Mouse (Mus musculus) lung, embryonic 14.5 days (tissue): Measurements from ENCODE around the gene Syt8. TPM values are rescaled to one million over a fixed set of nuclear protein-coding genes. Genes with fewer than 3 reads are reported as not detected.

Source experiments
- ATAC-seq: fragments of 200-750 bp; cut with Nextera tagmentation; 2 replicates; pipeline ENCODE4 v1.8.0; 2017; ENCODE audit warnings: mild to moderate bottlenecking, moderate TSS enrichment, moderate library complexity; ENCODE audit not compliant: insufficient read depth
- DNase-seq: peaks from one replicate; pipeline ENCODE4 v3.0.0-alpha.2; 2015
- H3K27ac ChIP-seq: fragments of 300-500 bp; sonication (generic); 2 replicates; pipeline ENCODE4 v1.5.1; 2014; ENCODE audit warnings: low read depth, mild to moderate bottlenecking, moderate library complexity
- H3K27me3 ChIP-seq: fragments of 300-500 bp; sonication (generic); 2 replicates; pipeline ENCODE4 v1.6.1; 2014; ENCODE audit warnings: low read length, control low read depth; ENCODE audit not compliant: insufficient read depth
- H3K36me3 ChIP-seq: fragments of 300-500 bp; sonication (generic); 2 replicates; pipeline ENCODE4 v1.6.1; 2014; ENCODE audit warnings: control low read depth; ENCODE audit not compliant: insufficient read depth
- H3K4me1 ChIP-seq: fragments of 300-500 bp; sonication (generic); 2 replicates; pipeline ENCODE4 v1.6.1; 2014; ENCODE audit warnings: antibody characterized with exemption, control low read depth; ENCODE audit not compliant: insufficient read depth
- H3K4me2 ChIP-seq: fragments of 300-500 bp; sonication (generic); 2 replicates; pipeline ENCODE4 v1.6.1; 2014; ENCODE audit warnings: mild to moderate bottlenecking
- H3K4me3 ChIP-seq: fragments of 300-500 bp; sonication (generic); 2 replicates; pipeline ENCODE4 v1.5.1; 2014; ENCODE audit warnings: low read depth, low read length
- H3K9ac ChIP-seq: fragments of 300-500 bp; sonication (generic); 2 replicates; pipeline ENCODE4 v1.6.1; 2014
- H3K9me3 ChIP-seq: fragments of 300-500 bp; sonication (generic); 2 replicates; pipeline ENCODE4 v1.6.1; 2016; ENCODE audit warnings: low read depth, low read length, control low read depth
- CTCF ChIP-seq: IDR thresholded peaks from 2 replicates; pipeline ENCODE4 v1.5.1; 2016; ENCODE audit warnings: antibody characterized with exemption, low read depth
- WGBS: fragments of 180-500 bp; shearing (Covaris S2); extraction: QIAGEN DNeasy Blood & Tissue Kit; methylation state at CpG from one replicate; pipeline ENCODE4 v1.1.7; 2014; 5-methylcytosine and 5-hydroxymethylcytosine counted together
- polyA plus RNA-seq: library from polyadenylated mRNA; unstranded; fragments of >200 nt; fragmentation: Nextera tagmentation; extraction: Ambion mirVana; gene quantifications from 2 replicates; pipeline ENCODE4 v1.2.1, GENCODE M21; 2014

Syt8 gene
- polyA plus RNA-seq, 1 experiment from 2014 or later: not detected

GRCm38 (mm10) chr7:142445324-142445723 is 10.7 kb downstream of the Syt8 start:
- ATAC-seq: no peak
- 0 out of 2 replicates have a peak, but pooled peaks cover 7% of the 10 kb centered on the region for H3K4me1 ChIP-seq
- H3K4me2 ChIP-seq: no peak overlapping the region
- no peaks in the 10 kb centered on the region for H3K27me3 ChIP-seq
- H3K9ac ChIP-seq: no peak overlapping the region
- H3K9me3 ChIP-seq: no peaks in the 10 kb centered on the region
- H3K27ac ChIP-seq: no peak overlapping the region
- no peak for TF ChIP-seq CTCF
- H3K36me3 ChIP-seq: no peaks in the 10 kb centered on the region
- DNase-seq: no peak
- 91% methylated on average over 6 of the region's 6 CpGs for WGBS
- H3K4me3 ChIP-seq: no peak overlapping the region

DNA sequence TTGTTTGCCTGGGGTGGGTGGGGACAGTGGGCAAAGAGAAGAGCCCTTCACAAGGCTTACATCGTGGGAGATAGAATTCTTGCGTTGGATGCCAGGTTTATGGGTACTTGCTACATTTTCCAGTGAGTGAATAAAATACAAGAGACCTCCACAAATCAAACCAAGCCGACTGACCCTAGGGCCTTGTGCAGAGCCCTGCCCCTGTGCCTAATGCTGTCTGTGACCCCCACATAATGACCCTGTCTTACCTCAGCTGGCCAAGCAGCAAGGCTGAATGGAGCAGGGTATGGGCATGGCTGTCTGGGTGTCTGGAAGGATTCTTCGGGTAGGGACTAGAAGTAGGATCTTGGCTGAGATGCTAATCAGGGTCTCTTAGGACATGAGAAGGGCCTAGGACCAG is 11.6 kb downstream of the Syt8 start:
- DNase-seq (no peak), ATAC-seq (no peak)
- no peak overlapping the region for H3K9ac ChIP-seq
- H3K27me3 ChIP-seq: no peaks in the 10 kb centered on the region
- no peak overlapping the region for H3K4me2 ChIP-seq
- H3K4me3 ChIP-seq: no peak overlapping the region
- 92% methylated on average over 4 of the region's 4 CpGs for WGBS
- H3K4me1 ChIP-seq: 0 out of 2 replicates have a peak, but pooled peaks cover 2% of the 10 kb centered on the region
- no peaks in the 10 kb centered on the region for H3K36me3 ChIP-seq
- H3K9me3 ChIP-seq: no peaks in the 10 kb centered on the region
- no peak for TF ChIP-seq CTCF
- no peak overlapping the region for H3K27ac ChIP-seq

GRCm38 (mm10) chr7:142449038-142449617 is 14.5 kb downstream of the Syt8 start:
- Histone ChIP-seq H3K4me3 (no peak overlapping the region), H3K4me2 (no peak overlapping the region), H3K9me3 (no peaks in the 10 kb centered on the region), H3K9ac (no peak overlapping the region), H3K4me1 (no peaks in the 10 kb centered on the region), H3K36me3 (no peaks in the 10 kb centered on the region), H3K27ac (no peak overlapping the region), H3K27me3 (no peaks in the 10 kb centered on the region)
- WGBS: 76% methylated on average over 6 of the region's 6 CpGs
- ATAC-seq: no peak
- no peak for DNase-seq
- no peak for TF ChIP-seq CTCF

DNA sequence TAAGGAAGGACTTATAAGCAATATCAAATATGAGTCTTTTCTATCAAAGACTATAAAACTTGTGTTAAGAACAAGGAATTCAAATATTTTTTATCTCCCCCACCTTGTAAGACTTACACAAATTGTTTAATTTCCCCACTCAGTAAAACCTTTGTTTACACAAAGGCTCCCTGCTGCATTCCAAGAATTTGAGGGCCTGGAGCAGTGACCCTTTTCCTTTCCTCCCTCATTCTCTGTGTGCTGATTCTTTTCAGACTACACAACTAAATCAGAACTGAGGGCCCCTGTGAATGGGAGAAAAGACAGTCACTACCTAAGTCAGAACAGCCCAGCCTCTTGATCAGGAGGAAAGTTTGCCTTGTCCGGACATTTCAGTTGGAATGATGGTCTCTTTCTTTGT is 20.1 kb downstream of the Syt8 start:
- Histone ChIP-seq H3K4me2 (no peak overlapping the region), H3K27ac (peak overlapping the region; percentile 98), H3K4me1 (peaks cover 34% of the 10 kb centered on the region), H3K27me3 (no peaks in the 10 kb centered on the region), H3K36me3 (no peaks in the 10 kb centered on the region), H3K9ac (0 out of 2 replicates have a peak overlapping the region, but pooled peaks have one; percentile 9), H3K4me3 (no peak overlapping the region), H3K9me3 (no peaks in the 10 kb centered on the region)
- 24% methylated on average over 1 of the region's 1 CpGs for WGBS
- DNase-seq: peak; percentile 52
- no peak for TF ChIP-seq CTCF
- no peak for ATAC-seq

- H3K9ac ChIP-seq: 0 out of 2 replicates have a peak overlapping the region, but pooled peaks have one; percentile 9
- no peak for ATAC-seq
- H3K27me3 ChIP-seq: no peaks in the 10 kb centered on the region
- no peak for TF ChIP-seq CTCF
- H3K4me2 ChIP-seq: no peak overlapping the region
- no peaks in the 10 kb centered on the region for H3K36me3 ChIP-seq
- peak overlapping the region; percentile 98 for H3K27ac ChIP-seq
- DNase-seq: no peak
- H3K4me3 ChIP-seq: no peak overlapping the region
- 44% methylated on average over 2 of the region's 2 CpGs for WGBS
- no peaks in the 10 kb centered on the region for H3K9me3 ChIP-seq
- H3K4me1 ChIP-seq: peaks cover 35% of the 10 kb centered on the region
Measured at GRCm38 (mm10) chr7:142455251-142455650, 20.6 kb downstream of the Syt8 start.

GRCm38 (mm10) chr7:142456806-142457205 is 22.2 kb downstream of the Syt8 start:
- Histone ChIP-seq H3K4me2 (no peak overlapping the region), H3K9ac (no peak overlapping the region; the same call in 1 of the 2 replicates), H3K4me3 (no peak overlapping the region), H3K27me3 (no peaks in the 10 kb centered on the region), H3K4me1 (peaks cover 35% of the 10 kb centered on the region), H3K27ac (peak overlapping the region; percentile 98), H3K9me3 (no peaks in the 10 kb centered on the region), H3K36me3 (no peaks in the 10 kb centered on the region)
- DNase-seq: no peak
- TF ChIP-seq CTCF: no peak
- ATAC-seq: no peak
- 27% methylated on average over 3 of the region's 3 CpGs for WGBS

DNA sequence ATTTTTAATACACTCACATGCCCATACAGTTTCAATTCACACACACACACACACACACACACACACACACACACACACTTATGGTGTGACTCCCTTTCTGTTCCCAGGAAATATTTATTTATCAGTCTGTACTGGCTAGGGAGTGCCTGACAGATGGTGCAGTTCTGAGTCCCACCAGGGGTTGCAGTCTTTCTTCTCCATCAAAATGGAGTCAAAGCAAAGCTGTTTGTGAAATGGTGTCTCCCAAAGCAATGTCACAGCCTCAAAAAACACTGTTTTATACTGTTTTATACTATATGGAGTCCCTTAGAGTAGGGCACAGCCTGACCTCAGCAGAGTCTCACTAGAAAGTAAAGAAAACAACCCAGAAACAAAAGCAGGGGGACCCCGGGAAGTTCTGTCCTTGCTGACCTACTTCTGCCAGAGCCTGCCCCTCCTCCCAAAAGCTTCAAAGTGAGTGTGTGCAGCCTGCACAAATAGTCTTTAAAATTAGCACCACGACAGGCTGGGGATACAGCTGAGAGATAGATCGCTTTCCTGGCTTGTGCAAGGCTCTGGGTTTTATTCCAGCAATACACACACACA is 22.7 kb downstream of the Syt8 start:
- 8% methylated on average over 3 of the region's 3 CpGs for WGBS
- no peak overlapping the region for H3K4me2 ChIP-seq
- no peak overlapping the region for H3K4me3 ChIP-seq
- DNase-seq (peak; percentile 80), ATAC-seq (peak; percentile 48)
- H3K4me1 ChIP-seq: peaks cover 35% of the 10 kb centered on the region
- peak overlapping the region; percentile 98 for H3K27ac ChIP-seq
- TF ChIP-seq CTCF: peak; percentile 56
- no peaks in the 10 kb centered on the region for H3K36me3 ChIP-seq
- no peaks in the 10 kb centered on the region for H3K9me3 ChIP-seq
- H3K27me3 ChIP-seq: no peaks in the 10 kb centered on the region
- H3K9ac ChIP-seq: peak overlapping the region; percentile 35
